Mouse (Mus musculus) mouse embryonic stem cell (cell line): ENCODE data around the gene Tgfbr3.

Experiments
- in situ Hi-C, 2 experiments: fragments of 300-500 bp; cut with MboI; formaldehyde crosslinking; loops; 1 replicate in 1 of 2; 3 replicates in 1 of 2; pipeline ENCODE4 v1.14.3; 2019 to 2020; ENCODE audit warnings: low sequenced_read_pairs in 2 of 2, low pct_unique_long_range_greater_than_20kb in 1 of 2, mixed read lengths in 1 of 2; ENCODE audit not compliant: unreplicated experiment in 1 of 2

The Tgfbr3 gene

GRCm38 (mm10) chr5:107109416-107109815 is 180.0 kb downstream of the Tgfbr3 start:
- in situ Hi-C loops, result no loop called here

- in situ Hi-C loops, result no loop called here
Measured at GRCm38 (mm10) chr5:107106793-107107192, 182.6 kb downstream of the Tgfbr3 start.

GRCm38 (mm10) chr5:107106139-107106538 is 183.3 kb downstream of the Tgfbr3 start:
- in situ Hi-C loops, result no loop called here

GRCm38 (mm10) chr5:107103591-107103990 is 185.8 kb downstream of the Tgfbr3 start:
- in situ Hi-C loops, result no loop called here

GRCm38 (mm10) chr5:107102916-107103315 is 186.5 kb downstream of the Tgfbr3 start:
- in situ Hi-C loops, result no loop called here

- in situ Hi-C loops, result no loop called here
Measured at GRCm38 (mm10) chr5:107101684-107102083, 187.7 kb downstream of the Tgfbr3 start.

- in situ Hi-C loops, result no loop called here
Measured at GRCm38 (mm10) chr5:107101135-107101534, 188.3 kb downstream of the Tgfbr3 start.

GRCm38 (mm10) chr5:107099634-107100033 is 189.8 kb downstream of the Tgfbr3 start:
- in situ Hi-C loops, result no loop called here

GRCm38 (mm10) chr5:107099076-107099475 is 190.4 kb downstream of the Tgfbr3 start:
- in situ Hi-C loops, result no loop called here

GRCm38 (mm10) chr5:107098007-107098406 is 191.4 kb downstream of the Tgfbr3 start:
- in situ Hi-C loops, result no loop called here

- in situ Hi-C loops, result no loop called here
Measured at GRCm38 (mm10) chr5:107097314-107097713, 192.1 kb downstream of the Tgfbr3 start.

GRCm38 (mm10) chr5:107094233-107094632 is 195.2 kb downstream of the Tgfbr3 start:
- in situ Hi-C loops, result no loop called here

- in situ Hi-C loops, result no loop called here
Measured at GRCm38 (mm10) chr5:107093253-107093652, 196.2 kb downstream of the Tgfbr3 start.

GRCm38 (mm10) chr5:107092137-107092536 is 197.3 kb downstream of the Tgfbr3 start:
- in situ Hi-C loops, result no loop called here

GRCm38 (mm10) chr5:107089966-107090365 is 199.5 kb downstream of the Tgfbr3 start:
- in situ Hi-C loops, result no loop called here

- in situ Hi-C loops, result no loop called here
Measured at GRCm38 (mm10) chr5:107087829-107088808, 201.3 kb downstream of the Tgfbr3 start.

- in situ Hi-C loops, result no loop called here
Measured at GRCm38 (mm10) chr5:107087291-107087690, 202.1 kb downstream of the Tgfbr3 start.

- in situ Hi-C loops, result no loop called here
Measured at GRCm38 (mm10) chr5:107086166-107086565, 203.3 kb downstream of the Tgfbr3 start.

GRCm38 (mm10) chr5:107084431-107084830 is 205.0 kb downstream of the Tgfbr3 start:
- in situ Hi-C loops, result no loop called here

GRCm38 (mm10) chr5:107082011-107082410 is 207.4 kb downstream of the Tgfbr3 start:
- in situ Hi-C loops, result no loop called here
